Mouse (Mus musculus): ENCODE results near the gene Ldhc.

GRCm38 (mm10) chr7:46845211-46845977 lies 15.6 kb upstream of the Ldhc start:
- TF ChIP-seq POLR2A (IDR thresholded peaks at IDR 0.05; ENCODE audit: extremely low read depth, insufficient read depth, low read length) (peak; percentile 97), CTCF (IDR thresholded peaks at IDR 0.05; ENCODE audit: extremely low read depth, insufficient read depth, low read length) (no peak)

All from cortical plate, adult 2 months (tissue).